Mouse (Mus musculus) C2C12 (cell line): ENCODE measurements at regions not wholly inside any gene's neighbourhood (a gene's known extent, or its start where the extent isn't known, plus 50 kb on each side); places are given as distances from the start of the nearest gene placed in this dataset.

Experiments used
- CEBPB ChIP-seq: IDR thresholded peaks from one replicate; pipeline ENCODE4 v1.6.1; 2011; ENCODE audit warnings: low read depth, mild to moderate bottlenecking, control low read depth, moderate library complexity
- CTCF ChIP-seq: IDR thresholded peaks from one replicate; pipeline ENCODE4 v1.5.1; 2011; ENCODE audit not compliant: control insufficient read depth, insufficient read depth, insufficient read length
- FOSL1 ChIP-seq: IDR thresholded peaks from one replicate; pipeline ENCODE4 v1.8.0; 2011; ENCODE audit warnings: mild to moderate bottlenecking, low read length; ENCODE audit not compliant: poor library complexity, insufficient read depth, severe bottlenecking
- MAX ChIP-seq: IDR thresholded peaks from one replicate; pipeline ENCODE4 v1.6.1; 2011; ENCODE audit warnings: mild to moderate bottlenecking, control low read depth
- MYOD1 ChIP-seq: IDR thresholded peaks from one replicate; pipeline ENCODE4 v1.6.1; 2011; ENCODE audit warnings: low read depth; ENCODE audit not compliant: control insufficient read depth, insufficient read length
- MYOG ChIP-seq: IDR thresholded peaks from one replicate; pipeline ENCODE4 v1.6.1; 2011; ENCODE audit not compliant: control insufficient read depth, insufficient read length; ENCODE audit errors: extremely low read depth
- USF1 ChIP-seq: IDR thresholded peaks from one replicate; pipeline ENCODE4 v1.6.1; 2011; ENCODE audit warnings: low read depth, mild to moderate bottlenecking, control low read depth, moderate library complexity

GRCm38 (mm10) chr10:43743188-43744120 is 158.1 kb downstream of the Qrsl1 start:
- TF ChIP-seq USF1 (no peak), FOSL1 (no peak), CTCF (no peak), MYOD1 (no peak), MYOG (no peak), MAX (no peak), CEBPB (no peak)
